In genomic region chr1:158513572-158513971, GRCm38 (mm10) we compare ENCODE assay signal across 10 mouse cellular contexts.
DNase-seq lines count a peak whose midpoint lies in the region; ATAC-seq lines count a peak whose summit lies in the region.
"Had no signal": no experiment of that assay in that cellular context is flagged by ENCODE, and none has a peak within 500 bp of the region (broad histone marks: within the 10 kb centered on the region; RNA-seq: fewer than 3 reads in every experiment).

No protein-coding gene starts in this region.

- no peak overlapping the region for H3K9ac ChIP-seq in heart, embryonic 11.5 days (ENCODE audit: low read depth, low read length)
- H3K9ac ChIP-seq in liver, embryonic 12.5 days, result no peak overlapping the region
- H3K9ac ChIP-seq: limb, embryonic 15.5 days had no signal

- DNase-seq in heart, adult 9 months (ENCODE audit: low spot score in 2 of 2), result peak; percentile 12 to 25
- peak; percentile 69 to 81 for DNase-seq in frontal cortex, postnatal 14 days (ENCODE audit: low spot score in 2 of 2)
- peak; percentile 86 for DNase-seq in layer of hippocampus, adult 9-11 months
- DNase-seq in right cerebral cortex, postnatal 14 days, result peak; percentile 80
- DNase-seq: cerebellum, adult 8-10 months had no signal

- no peaks in the 10 kb centered on the region for H3K9me3 ChIP-seq in heart, embryonic 11.5 days (replicated peaks; ENCODE audit: control insufficient read depth, low read length)
- H3K9me3 ChIP-seq in liver, embryonic 12.5 days (replicated peaks), result no peaks in the 10 kb centered on the region
- H3K9me3 ChIP-seq: limb, embryonic 15.5 days had no signal

- H3K27ac ChIP-seq in heart, embryonic 11.5 days (ENCODE audit: low read depth, low read length), result no peak overlapping the region
- no peak overlapping the region for H3K27ac ChIP-seq in liver, embryonic 12.5 days
- H3K27ac ChIP-seq: limb, embryonic 15.5 days had no signal

- H3K27me3 ChIP-seq in heart, embryonic 11.5 days (ENCODE audit: control insufficient read depth, insufficient read depth, low read length), result no peaks in the 10 kb centered on the region
- H3K27me3 ChIP-seq in liver, embryonic 12.5 days (replicated peaks), result no peaks in the 10 kb centered on the region
- H3K27me3 ChIP-seq: limb, embryonic 15.5 days had no signal

- no peak overlapping the region for H3K4me3 ChIP-seq in heart, embryonic 11.5 days (ENCODE audit: low read depth, low read length)
- H3K4me3 ChIP-seq in liver, embryonic 12.5 days, result no peak overlapping the region
- H3K4me3 ChIP-seq: erythroblast, embryonic 14.5 days; limb, embryonic 15.5 days had no signal

- 76% methylated on average over 13 of the region's 13 CpGs for WGBS in heart, embryonic 11.5 days (ENCODE audit: insufficient replicate concordance)
- WGBS in liver, embryonic 12.5 days (ENCODE audit: insufficient replicate concordance), result 71% methylated on average over 13 of the region's 13 CpGs

- no peaks in the 10 kb centered on the region for H3K36me3 ChIP-seq in heart, embryonic 11.5 days (ENCODE audit: control insufficient read depth, insufficient read depth, low read length)
- no peaks in the 10 kb centered on the region for H3K36me3 ChIP-seq in liver, embryonic 12.5 days
- H3K36me3 ChIP-seq: limb, embryonic 15.5 days had no signal

- no peaks in the 10 kb centered on the region for H3K4me1 ChIP-seq in heart, embryonic 11.5 days (ENCODE audit: control insufficient read depth, insufficient read depth, low read length)
- H3K4me1 ChIP-seq in liver, embryonic 12.5 days, result no peaks in the 10 kb centered on the region
- H3K4me1 ChIP-seq: limb, embryonic 15.5 days had no signal

- H3K4me2 ChIP-seq in heart, embryonic 11.5 days, result no peak overlapping the region
- H3K4me2 ChIP-seq in liver, embryonic 12.5 days, result no peak overlapping the region
- H3K4me2 ChIP-seq: limb, embryonic 15.5 days had no signal

- no peak for ATAC-seq in heart, embryonic 11.5 days (replicated peaks; ENCODE audit: insufficient number of reproducible peaks, low FRiP score, low TSS enrichment)
- ATAC-seq in erythroid progenitor cell, adult 5-6 weeks (replicated peaks; ENCODE audit: low FRiP score, poor library complexity, severe bottlenecking), result no peak
- ATAC-seq in liver, embryonic 12.5 days, result no peak

Comparison
In these comparisons a context has a peak if more than half of its experiments do, and no peak if none do; other contexts are left out.
1. DNase-seq: peak in every context shown above with its lines; median percentile 86 in layer of hippocampus, adult 9-11 months; 80 in right cerebral cortex, postnatal 14 days; 75 in frontal cortex, postnatal 14 days; 18 in heart, adult 9 months.